Mouse (Mus musculus) cerebellum, postnatal 4 days (tissue): ENCODE measurements around the gene Olfr71.

Experiments used
- DNase-seq, 2 experiments: peaks; one replicate each; pipeline ENCODE4 v3.0.0; 2022; ENCODE audit warnings: low spot score in 2 of 2, mixed read lengths in 1 of 2

Gene Olfr71

GRCm38 (mm10) chr4:43656339-43657109, 53.5 kb downstream of the Olfr71 start, which contains the start of gene Hint2:
Gene Hint2 (minus strand): TSS chr4:43656466.
- DNase-seq: peak; percentile 75 to 92

GRCm38 (mm10) chr4:43655656-43656338, 54.3 kb downstream of the Olfr71 start:
- no peak for DNase-seq
